Mouse (Mus musculus) kidney, embryonic 14.5 days (tissue): Measurements from ENCODE around the gene Fcgrt. TPM values are rescaled to one million over a fixed set of nuclear protein-coding genes. Genes with fewer than 3 reads are reported as not detected.
"Not testable (repeated sequence)": the region's sequence is repeated elsewhere in the genome, so short reads cannot be mapped to it uniquely, and the experiment has no call there.

ENCODE experiments used
- ATAC-seq: fragments of 200-750 bp; cut with Nextera tagmentation; 2 replicates; pipeline ENCODE4 v1.8.0; 2017; ENCODE audit warnings: moderate number of reproducible peaks, mild to moderate bottlenecking, moderate TSS enrichment, moderate library complexity; ENCODE audit not compliant: low FRiP score, low TSS enrichment
- H3K27ac ChIP-seq: fragments of 300-500 bp; sonication (generic); 2 replicates; pipeline ENCODE4 v1.5.1; 2014; ENCODE audit warnings: low read depth, mild to moderate bottlenecking, low read length, moderate library complexity, mixed read lengths
- H3K27me3 ChIP-seq: fragments of 300-500 bp; sonication (generic); 2 replicates; pipeline ENCODE4 v1.6.1; 2014; ENCODE audit warnings: mild to moderate bottlenecking, low read length; ENCODE audit not compliant: control insufficient read depth, insufficient read depth
- H3K36me3 ChIP-seq: fragments of 300-500 bp; sonication (generic); 2 replicates; pipeline ENCODE4 v1.6.1; 2014; ENCODE audit warnings: low read length, mixed read lengths; ENCODE audit not compliant: control insufficient read depth, insufficient read depth
- H3K4me1 ChIP-seq: fragments of 300-500 bp; sonication (generic); 2 replicates; pipeline ENCODE4 v1.6.1; 2014; ENCODE audit warnings: low read length, mixed read lengths; ENCODE audit not compliant: control insufficient read depth, insufficient read depth
- H3K4me2 ChIP-seq: fragments of 300-500 bp; sonication (generic); replicated peaks from 2 replicates; pipeline ENCODE4 v1.6.1; 2014; ENCODE audit warnings: low read depth, mild to moderate bottlenecking, low read length
- H3K4me3 ChIP-seq: fragments of 300-500 bp; sonication (generic); 2 replicates; pipeline ENCODE4 v1.5.1; 2014; ENCODE audit warnings: mild to moderate bottlenecking, low read length
- H3K9ac ChIP-seq: fragments of 300-500 bp; sonication (generic); 2 replicates; pipeline ENCODE4 v1.6.1; 2014; ENCODE audit warnings: low read depth, mild to moderate bottlenecking, low read length, moderate library complexity
- H3K9me3 ChIP-seq: fragments of 300-500 bp; sonication (generic); 2 replicates; pipeline ENCODE4 v1.6.1; 2016; ENCODE audit warnings: low read length; ENCODE audit not compliant: control insufficient read depth
- WGBS: fragments of 180-500 bp; shearing (Covaris S2); extraction: QIAGEN DNeasy Blood & Tissue Kit; methylation state at CpG from one replicate; pipeline ENCODE4 v1.1.7; 2014; 5-methylcytosine and 5-hydroxymethylcytosine counted together
- polyA plus RNA-seq: library from polyadenylated mRNA; unstranded; fragments of >200 nt; fragmentation: Nextera tagmentation; extraction: Ambion mirVana; gene quantifications from 2 replicates; pipeline ENCODE4 v1.2.1, GENCODE M21; 2014

The Fcgrt gene
- polyA plus RNA-seq, 1 experiment from 2014 or later = 67.4 TPM

GRCm38 (mm10) chr7:45119780-45120709, 16.4 kb upstream of the Fcgrt start:
- H3K9me3 ChIP-seq = no peaks in the 10 kb centered on the region
- H3K27ac ChIP-seq = no peak overlapping the region
- no peak overlapping the region for H3K4me3 ChIP-seq
- H3K27me3 ChIP-seq = no peaks in the 10 kb centered on the region
- H3K9ac ChIP-seq = no peak overlapping the region
- WGBS = 86% methylated on average over 5 of the region's 5 CpGs
- no peak for ATAC-seq
- H3K36me3 ChIP-seq = peaks cover 43% of the 10 kb centered on the region
- H3K4me2 ChIP-seq = no peak overlapping the region
- peaks cover 15% of the 10 kb centered on the region for H3K4me1 ChIP-seq

- no peak for ATAC-seq
- H3K27me3 ChIP-seq = no peaks in the 10 kb centered on the region
- peaks cover 42% of the 10 kb centered on the region for H3K36me3 ChIP-seq
- no peak overlapping the region for H3K9ac ChIP-seq
- WGBS = 81% methylated on average over 6 of the region's 6 CpGs
- H3K4me2 ChIP-seq = no peak overlapping the region
- H3K4me1 ChIP-seq = peaks cover 15% of the 10 kb centered on the region
- no peak overlapping the region for H3K4me3 ChIP-seq
- H3K27ac ChIP-seq = peak overlapping the region; percentile 37; the same call in 1 of the 2 replicates
- H3K9me3 ChIP-seq = no peaks in the 10 kb centered on the region
These were observed 14.7 kb upstream of the Fcgrt start for GRCm38 (mm10) chr7:45118336-45118735.

- H3K36me3 ChIP-seq = peaks cover 35% of the 10 kb centered on the region
- H3K4me3 ChIP-seq = no peak overlapping the region
- peak overlapping the region; percentile 37; the same call in 1 of the 2 replicates for H3K27ac ChIP-seq
- 62% methylated on average over 8 of the region's 8 CpGs for WGBS
- H3K9ac ChIP-seq = no peak overlapping the region
- 0 out of 2 replicates have a peak, but pooled peaks have one; percentile 11 for ATAC-seq
- H3K9me3 ChIP-seq = no peaks in the 10 kb centered on the region
- H3K4me2 ChIP-seq = no peak overlapping the region
- H3K4me1 ChIP-seq = peaks cover 7% of the 10 kb centered on the region; the same call in 1 of the 2 replicates
- H3K27me3 ChIP-seq = no peaks in the 10 kb centered on the region
These were observed 13.9 kb upstream of the Fcgrt start for GRCm38 (mm10) chr7:45117566-45117965.

- H3K9me3 ChIP-seq = no peaks in the 10 kb centered on the region
- ATAC-seq = no peak
- H3K27ac ChIP-seq = no peak overlapping the region
- 72% methylated on average over 2 of the region's 2 CpGs for WGBS
- H3K4me2 ChIP-seq = no peak overlapping the region
- H3K4me3 ChIP-seq = no peak overlapping the region
- no peaks in the 10 kb centered on the region for H3K4me1 ChIP-seq
- H3K27me3 ChIP-seq = no peaks in the 10 kb centered on the region
- 0 out of 2 replicates have a peak, but pooled peaks cover 2% of the 10 kb centered on the region for H3K36me3 ChIP-seq
- no peak overlapping the region for H3K9ac ChIP-seq
These were observed 9.8 kb upstream of the Fcgrt start for GRCm38 (mm10) chr7:45113476-45113875.

GRCm38 (mm10) chr7:45112529-45112928, 8.9 kb upstream of the Fcgrt start:
- 39% methylated on average over 3 of the region's 3 CpGs for WGBS
- no peak for ATAC-seq
- H3K36me3 ChIP-seq = no peaks in the 10 kb centered on the region
- no peaks in the 10 kb centered on the region for H3K27me3 ChIP-seq
- no peak overlapping the region for H3K4me3 ChIP-seq
- H3K27ac ChIP-seq = no peak overlapping the region
- H3K4me2 ChIP-seq = no peak overlapping the region
- H3K9me3 ChIP-seq = no peaks in the 10 kb centered on the region
- H3K9ac ChIP-seq = no peak overlapping the region
- no peaks in the 10 kb centered on the region for H3K4me1 ChIP-seq

- no peak for ATAC-seq
- 57% methylated on average over 2 of the region's 2 CpGs for WGBS
These were observed 8.3 kb upstream of the Fcgrt start for GRCm38 (mm10) chr7:45111940-45112339.

GRCm38 (mm10) chr7:45110089-45110488, 6.4 kb upstream of the Fcgrt start:
- WGBS = 86% methylated on average over 4 of the region's 4 CpGs
- ATAC-seq, H3K4me2 ChIP-seq: not testable (repeated sequence)

More at GRCm38 (mm10) chr7:45111940-45112339, 8.3 kb upstream of the Fcgrt start:
- no peaks in the 10 kb centered on the region for H3K27me3 ChIP-seq
- no peaks in the 10 kb centered on the region for H3K9me3 ChIP-seq
- H3K27ac ChIP-seq = no peak overlapping the region
- no peaks in the 10 kb centered on the region for H3K4me1 ChIP-seq
- no peak overlapping the region for H3K4me2 ChIP-seq
- H3K4me3 ChIP-seq = no peak overlapping the region
- no peak overlapping the region for H3K9ac ChIP-seq
- no peaks in the 10 kb centered on the region for H3K36me3 ChIP-seq

GRCm38 (mm10) chr7:45107052-45107645, 3.5 kb upstream of the Fcgrt start:
- Histone ChIP-seq H3K9me3 (no peaks in the 10 kb centered on the region), H3K9ac (no peak overlapping the region), H3K4me2 (no peak overlapping the region), H3K27ac (no peak overlapping the region), H3K4me3 (no peak overlapping the region), H3K36me3 (no peaks in the 10 kb centered on the region), H3K27me3 (no peaks in the 10 kb centered on the region), H3K4me1 (peaks cover 15% of the 10 kb centered on the region)
- 62% methylated on average over 5 of the region's 5 CpGs for WGBS
- ATAC-seq = no peak

More at GRCm38 (mm10) chr7:45110089-45110488, 6.4 kb upstream of the Fcgrt start:
- H3K9me3 ChIP-seq, H3K4me3 ChIP-seq, H3K9ac ChIP-seq, H3K4me1 ChIP-seq, H3K36me3 ChIP-seq, H3K27ac ChIP-seq, H3K27me3 ChIP-seq: not testable (repeated sequence)

- WGBS = 70% methylated on average over 6 of the region's 6 CpGs
- H3K4me2 ChIP-seq = no peak overlapping the region
These were observed 2.8 kb upstream of the Fcgrt start for GRCm38 (mm10) chr7:45106441-45106840.

More at GRCm38 (mm10) chr7:45106441-45106840, 2.8 kb upstream of the Fcgrt start:
- H3K9ac ChIP-seq = no peak overlapping the region
- ATAC-seq = no peak
- peaks cover 17% of the 10 kb centered on the region for H3K4me1 ChIP-seq
- H3K36me3 ChIP-seq = no peaks in the 10 kb centered on the region
- no peak overlapping the region for H3K27ac ChIP-seq
- no peak overlapping the region for H3K4me3 ChIP-seq
- H3K27me3 ChIP-seq = no peaks in the 10 kb centered on the region
- H3K9me3 ChIP-seq = no peaks in the 10 kb centered on the region
